Mouse (Mus musculus): Measurements from ENCODE around the gene Nol10.

The Nol10 gene

DNA sequence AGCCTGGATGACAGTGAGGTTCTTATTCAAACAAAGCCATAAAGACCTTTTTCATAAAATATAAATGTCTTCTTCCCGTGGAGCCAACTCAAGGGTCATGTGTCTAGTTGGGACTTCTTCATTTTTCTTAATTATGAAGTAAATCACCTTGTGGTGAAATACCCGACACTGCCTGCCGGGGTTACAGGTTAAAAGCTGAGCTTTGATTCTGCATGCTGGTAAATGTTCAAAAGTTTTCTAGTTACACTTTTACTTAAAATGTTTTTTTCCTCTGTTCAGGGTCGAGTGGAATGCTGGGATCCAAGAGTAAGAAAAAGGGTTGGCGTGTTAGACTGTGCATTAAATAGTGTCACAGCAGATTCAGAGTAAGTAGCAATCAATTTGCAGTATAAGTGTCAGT lies 14.1 kb downstream of the Nol10 start:
- DNase-seq (ENCODE audit: low spot score): no peak

DNA sequence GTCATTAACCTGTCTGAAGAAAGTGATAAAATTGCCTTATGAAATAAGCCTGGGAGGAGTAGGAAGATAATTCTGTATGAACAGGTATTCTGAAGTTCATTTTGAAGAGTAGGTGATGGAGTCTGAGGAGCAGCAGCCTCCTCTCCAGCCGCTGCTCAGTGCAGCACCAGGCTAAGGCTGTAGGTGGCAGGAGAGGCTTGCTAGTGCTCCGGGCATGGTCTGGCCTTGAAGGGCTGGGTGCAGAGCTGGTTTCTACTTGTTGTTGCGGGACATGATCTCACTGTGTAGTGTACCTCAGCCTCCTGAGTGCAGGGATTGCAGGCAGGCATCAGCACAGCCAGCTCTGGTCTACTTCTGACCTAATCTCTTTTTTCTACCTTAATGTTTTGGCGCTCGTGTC lies 18.7 kb downstream of the Nol10 start:
- peak; percentile 52 for DNase-seq (ENCODE audit: low spot score)

DNA sequence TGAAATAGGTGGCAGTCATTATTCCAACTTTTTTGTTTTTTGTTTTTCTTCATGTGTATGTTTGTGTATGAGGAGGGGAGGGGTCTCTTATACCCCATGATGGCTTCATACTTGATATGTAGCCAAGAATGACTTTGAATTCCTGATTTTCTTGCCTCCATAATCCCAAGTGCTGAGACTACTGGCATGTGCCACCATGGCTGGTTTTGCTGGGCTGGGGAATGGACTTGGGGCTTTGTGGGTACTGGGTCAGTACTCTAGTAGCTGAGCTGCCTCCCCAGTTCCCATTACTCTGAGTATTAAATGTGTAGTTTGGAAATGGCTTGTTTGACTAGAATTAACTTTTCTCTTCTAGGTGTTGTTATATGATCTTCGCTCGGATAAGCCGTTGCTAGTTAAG lies 20.9 kb downstream of the Nol10 start:
- no peak for DNase-seq (ENCODE audit: low spot score)

DNA sequence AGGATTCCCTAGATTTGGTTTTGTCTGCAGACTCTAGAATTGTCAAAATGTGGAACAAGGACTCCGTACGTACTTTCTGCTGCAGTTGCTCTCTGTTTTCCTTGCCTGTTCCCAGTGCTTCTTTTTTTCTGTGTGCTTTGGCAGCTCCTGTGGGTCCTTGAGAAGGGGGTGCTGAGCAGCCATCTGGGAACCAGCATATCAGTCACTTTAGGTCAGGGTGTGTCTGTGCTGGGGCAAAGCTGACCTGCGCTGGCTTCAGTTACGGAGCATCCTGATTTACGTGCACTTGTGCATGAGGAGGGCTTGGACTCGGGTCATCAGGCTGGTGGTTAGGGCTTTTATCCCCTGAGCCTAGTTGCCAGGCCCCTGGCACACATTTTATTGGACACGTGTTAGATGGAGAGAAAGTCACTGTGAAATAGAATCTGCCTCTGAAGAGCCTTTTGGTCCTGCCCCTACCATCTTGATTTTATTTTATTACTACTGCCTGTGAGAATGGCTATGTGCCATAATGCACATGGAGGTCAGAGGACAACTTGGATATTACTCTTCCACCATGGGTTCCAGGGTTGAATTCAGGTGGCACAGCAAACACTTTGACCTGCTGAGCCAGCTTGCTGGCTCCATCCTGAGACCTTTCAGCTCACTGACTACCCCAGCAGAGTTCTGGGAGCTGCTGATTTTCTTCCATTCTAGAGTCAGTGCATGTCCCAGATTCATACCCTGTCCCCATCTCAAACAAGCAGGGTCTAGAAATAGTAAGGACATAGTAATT lies 21.5 kb downstream of the Nol10 start:
- DNase-seq (ENCODE audit: low spot score): no peak

DNA sequence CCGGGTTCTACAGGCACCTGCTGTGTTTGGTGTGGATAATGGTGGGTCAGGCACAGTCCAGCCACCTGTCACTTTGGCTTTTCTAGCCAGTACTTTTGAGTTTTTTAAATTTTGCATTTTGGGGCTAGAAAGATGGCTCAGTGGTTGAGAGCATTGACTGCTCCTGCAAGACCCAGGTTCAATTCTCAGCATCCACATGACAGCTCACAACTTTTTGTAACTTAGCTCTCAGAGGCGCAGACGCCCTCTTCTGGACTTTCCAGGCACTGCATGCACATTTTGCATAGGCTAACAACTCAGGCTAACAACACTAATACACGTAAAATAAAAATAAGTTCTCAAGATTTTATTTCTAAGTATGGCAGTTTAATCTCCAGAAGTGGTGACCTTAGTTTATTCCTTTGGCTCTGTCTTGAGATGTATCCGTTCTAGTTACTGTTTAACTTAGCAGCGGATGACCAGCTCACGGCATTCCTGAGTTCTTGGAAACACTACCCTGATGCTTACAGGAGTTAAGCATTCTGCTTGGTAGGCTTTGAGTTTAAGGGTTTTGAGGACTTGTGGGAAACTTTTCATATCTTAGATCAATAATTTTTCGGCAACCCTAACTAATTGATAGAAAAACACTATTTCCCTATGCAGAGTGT lies 23.5 kb downstream of the Nol10 start:
- no peak for DNase-seq (ENCODE audit: low spot score)

DNA sequence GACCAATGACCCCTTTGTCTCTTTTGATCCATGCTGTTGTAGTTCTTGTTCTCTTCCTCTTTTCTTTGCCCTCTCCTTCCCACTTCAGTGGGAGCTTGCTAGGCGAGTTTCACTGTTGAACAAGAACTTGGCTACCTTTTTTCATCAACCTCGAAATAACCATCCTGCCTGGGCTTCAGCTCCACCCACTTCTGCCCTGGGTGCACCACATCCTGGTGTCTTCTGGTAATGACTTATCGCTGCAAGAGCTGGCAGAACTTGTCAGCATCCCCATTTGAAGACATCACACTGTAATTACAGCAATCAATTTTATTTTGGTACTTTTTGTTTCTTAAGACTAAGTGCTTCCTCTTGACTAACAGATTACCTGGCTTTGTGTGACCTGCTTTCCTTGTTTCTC lies 24.4 kb downstream of the Nol10 start:
- DNase-seq (ENCODE audit: low spot score): no peak

DNA sequence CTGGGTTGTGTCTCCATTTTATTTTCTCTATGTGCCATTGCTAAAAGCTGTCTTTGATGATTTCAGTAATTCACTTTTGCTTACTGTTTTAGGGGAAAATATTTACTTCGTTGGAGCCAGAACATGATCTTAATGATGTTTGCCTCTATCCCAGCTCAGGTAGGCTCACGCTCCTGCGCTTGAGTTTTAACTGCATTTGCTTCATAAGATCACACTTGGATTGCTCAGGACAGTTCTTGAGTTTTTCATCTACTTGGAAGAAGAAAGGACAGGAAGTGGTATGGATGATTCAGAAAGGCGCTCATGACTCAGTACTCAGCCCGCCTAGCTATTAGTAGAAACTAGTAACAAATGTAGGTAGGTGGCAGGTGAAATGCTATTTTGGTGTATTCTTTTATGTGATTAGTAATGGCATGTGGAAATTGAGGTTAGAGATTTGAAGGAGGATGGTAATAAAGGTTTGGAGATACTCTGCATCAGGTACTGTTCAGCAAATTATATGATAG lies 25.3 kb downstream of the Nol10 start:
- no peak for DNase-seq (ENCODE audit: low spot score)

DNA sequence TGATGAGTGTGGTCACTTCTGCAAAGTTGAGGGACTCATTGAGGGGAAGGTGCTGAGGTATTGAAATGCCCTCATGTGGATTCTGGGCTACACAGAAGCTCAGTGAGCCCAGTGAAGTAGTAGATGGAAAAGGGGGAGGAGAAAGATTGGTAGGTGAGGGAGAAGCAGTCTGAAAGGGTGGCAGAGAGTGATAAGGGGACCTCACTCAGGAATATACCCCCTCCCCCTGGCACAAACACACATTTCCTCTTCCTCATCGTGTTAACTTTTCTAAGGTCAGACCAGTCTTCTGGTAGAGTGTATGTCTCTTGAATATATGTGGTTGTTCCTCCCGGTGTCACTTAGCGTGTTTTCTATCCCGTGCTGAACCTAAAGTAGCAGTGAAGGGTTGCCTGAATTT lies 27.0 kb downstream of the Nol10 start:
- DNase-seq (ENCODE audit: low spot score): no peak

DNA sequence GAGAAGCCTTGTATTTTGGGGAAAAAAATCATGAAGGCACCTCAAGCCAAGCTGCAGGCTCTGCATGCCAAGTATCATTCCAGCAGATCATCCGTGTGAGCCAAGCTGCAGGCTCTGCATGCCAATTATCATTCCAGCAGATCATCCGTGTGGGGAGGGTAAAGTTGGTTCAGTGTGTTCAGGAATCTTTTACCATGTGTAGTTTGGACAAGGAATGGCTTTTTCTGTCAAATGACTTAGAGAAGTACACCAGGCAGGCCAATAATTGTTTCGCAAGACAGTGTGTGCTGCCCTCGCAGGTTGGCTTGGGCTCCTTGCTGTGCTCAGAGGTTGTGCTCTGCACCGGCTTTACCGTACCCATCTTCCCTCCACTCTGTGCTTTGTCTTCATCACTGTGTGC lies 28.3 kb downstream of the Nol10 start:
- no peak for DNase-seq (ENCODE audit: low spot score)

DNA sequence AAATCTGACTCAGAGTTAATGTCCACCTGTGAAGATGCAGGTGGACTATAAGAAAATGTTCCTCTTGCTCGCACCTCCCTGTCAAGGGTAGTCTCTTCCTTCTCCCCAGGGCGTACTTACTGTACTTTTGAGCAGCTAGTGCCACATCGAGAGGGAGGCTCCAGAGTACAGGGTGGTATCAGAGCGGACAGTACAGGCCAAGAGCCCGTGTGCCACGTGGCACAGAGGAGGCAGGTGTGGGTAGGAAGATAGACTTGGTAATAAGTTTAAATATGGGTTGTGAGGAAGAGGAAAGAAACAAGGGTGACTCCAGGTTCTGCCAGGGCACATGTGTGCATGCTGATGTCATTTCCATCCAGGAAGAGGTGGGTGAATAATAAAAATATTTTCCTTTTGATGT lies 32.7 kb downstream of the Nol10 start:
- DNase-seq (ENCODE audit: low spot score): no peak

DNA sequence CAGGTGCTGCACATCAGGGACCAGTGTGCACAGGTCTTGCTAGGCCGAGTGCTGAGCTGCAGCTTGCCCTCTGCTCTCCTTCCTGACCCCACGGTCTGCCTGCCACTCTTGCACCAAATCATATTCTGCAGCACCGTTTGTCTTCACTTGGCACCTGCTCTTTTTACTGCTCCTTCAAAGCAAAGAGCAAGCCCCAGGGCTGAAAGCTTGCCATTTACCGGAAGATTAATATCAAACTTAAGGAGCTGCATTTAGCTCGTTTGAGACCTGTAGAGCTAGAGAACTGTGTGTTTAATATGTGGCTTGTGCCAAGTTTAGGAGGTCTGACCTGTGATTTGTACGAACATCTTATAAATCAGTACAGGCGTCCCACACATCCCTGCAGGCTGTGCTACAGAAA lies 34.5 kb downstream of the Nol10 start:
- no peak for DNase-seq (ENCODE audit: low spot score)

DNA sequence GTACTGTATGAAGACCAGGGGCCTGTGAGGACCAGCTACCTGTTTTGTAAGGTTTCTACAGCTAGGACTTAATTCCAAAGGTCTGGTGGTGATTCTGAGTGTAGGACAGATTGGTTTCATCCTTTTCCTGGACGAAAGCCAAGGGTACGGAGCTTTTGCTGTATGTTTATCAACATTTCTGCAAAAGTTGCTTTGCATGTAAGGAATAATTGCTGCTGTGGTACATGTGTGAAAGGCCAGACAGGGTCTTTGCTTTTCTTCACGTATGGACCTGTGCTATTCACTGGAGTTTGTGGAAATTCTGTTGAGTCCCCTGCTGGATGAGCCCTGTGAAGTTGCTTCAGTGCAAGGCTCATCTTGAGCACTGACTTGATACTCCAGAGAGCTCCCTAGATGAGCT lies 38.6 kb downstream of the Nol10 start:
- no peak for DNase-seq (ENCODE audit: low spot score)

DNA sequence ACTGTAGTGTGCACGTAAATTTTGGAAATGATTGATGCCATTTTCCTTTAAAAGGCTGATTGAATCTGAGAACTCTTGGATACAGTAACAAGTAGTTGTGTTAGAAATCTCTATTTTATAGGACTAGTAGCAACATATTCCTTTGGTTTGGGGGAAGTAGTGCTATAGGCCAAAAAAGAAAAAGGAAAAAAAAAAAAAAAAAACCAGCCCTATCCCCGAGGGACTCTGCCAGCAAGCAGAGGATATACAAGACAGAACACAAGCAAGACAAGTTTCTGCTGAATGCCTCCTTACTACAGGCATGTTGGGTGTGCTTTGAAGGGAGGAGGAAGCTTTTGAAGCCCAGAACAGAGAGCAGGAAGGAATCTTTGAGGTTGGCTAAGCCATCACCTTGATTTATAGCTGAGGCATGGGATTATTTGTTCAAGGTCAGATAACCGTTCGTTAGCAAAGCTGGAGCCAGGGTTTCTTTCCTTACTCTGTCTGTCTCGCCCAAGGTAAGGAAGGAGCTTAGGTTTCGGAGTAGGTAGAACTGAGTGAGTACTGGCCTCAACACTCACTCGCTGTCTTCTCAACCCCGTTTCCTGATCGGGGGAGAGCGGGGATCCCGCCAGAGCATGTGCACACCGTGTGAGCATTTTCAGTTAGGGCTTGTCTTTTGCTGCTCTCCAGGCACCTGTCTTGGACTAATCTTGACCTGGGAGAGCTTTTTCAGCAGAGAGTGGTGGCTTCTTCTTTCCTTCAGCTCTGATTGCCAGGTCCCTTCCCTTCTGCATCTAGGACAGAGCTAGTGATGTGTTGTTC lies 39.3 kb downstream of the Nol10 start:
- DNase-seq (ENCODE audit: low spot score): no peak

DNA sequence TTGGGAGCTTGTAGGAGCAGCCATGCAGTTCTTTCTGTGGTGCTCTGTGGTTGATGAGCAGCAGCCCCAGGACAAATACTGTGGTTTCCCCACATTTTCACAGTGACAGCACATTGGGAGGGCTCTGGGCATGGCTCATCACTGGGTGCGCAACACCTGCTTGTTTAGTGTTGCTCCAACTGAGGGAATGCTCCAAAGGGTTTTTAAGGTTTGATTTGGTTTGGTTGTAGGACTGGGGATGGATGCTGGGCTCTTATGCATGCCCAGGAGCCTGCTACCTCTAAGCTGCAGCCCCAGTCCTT lies 39.8 kb downstream of the Nol10 start:
- DNase-seq (ENCODE audit: low spot score): no peak

DNA sequence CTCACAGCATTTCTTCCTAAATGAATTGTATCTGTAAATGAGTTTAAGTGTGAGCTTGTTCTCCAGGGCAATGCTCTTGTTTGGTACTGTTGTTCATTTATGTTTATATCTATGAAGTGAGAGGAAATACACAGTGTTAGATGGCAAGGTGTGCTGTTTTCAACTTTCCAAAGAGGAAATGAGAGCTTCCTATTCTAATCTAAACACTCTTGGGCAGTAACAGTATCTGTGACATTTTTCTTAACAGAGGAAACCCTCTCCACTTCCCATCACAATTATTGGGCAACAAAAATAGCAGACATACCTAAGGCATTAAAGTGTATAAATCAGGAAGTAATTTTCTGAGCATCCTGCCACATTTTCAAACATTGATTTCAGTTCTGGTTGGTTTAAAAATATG lies 41.8 kb downstream of the Nol10 start:
- DNase-seq (ENCODE audit: low spot score): no peak

DNA sequence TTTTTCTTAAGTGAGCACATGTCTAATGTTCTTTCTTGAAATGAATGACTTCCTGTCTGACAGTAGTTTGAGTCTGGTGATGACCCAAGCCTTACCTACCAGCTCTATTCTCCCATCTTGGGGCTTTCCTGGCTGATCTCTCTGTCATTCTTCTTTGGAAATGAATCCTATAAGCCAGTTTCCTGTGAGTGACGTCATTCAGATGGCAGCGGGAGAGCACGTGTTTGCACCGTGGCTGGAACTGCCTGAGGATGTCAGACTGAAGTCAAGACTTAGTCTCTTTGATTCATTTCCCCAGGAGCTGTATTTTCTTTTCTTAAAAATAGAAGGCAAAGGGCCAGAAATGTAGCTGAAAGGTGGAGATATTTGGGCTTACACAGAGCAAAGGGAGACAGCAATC lies 42.3 kb downstream of the Nol10 start:
- DNase-seq (ENCODE audit: low spot score): no peak

DNA sequence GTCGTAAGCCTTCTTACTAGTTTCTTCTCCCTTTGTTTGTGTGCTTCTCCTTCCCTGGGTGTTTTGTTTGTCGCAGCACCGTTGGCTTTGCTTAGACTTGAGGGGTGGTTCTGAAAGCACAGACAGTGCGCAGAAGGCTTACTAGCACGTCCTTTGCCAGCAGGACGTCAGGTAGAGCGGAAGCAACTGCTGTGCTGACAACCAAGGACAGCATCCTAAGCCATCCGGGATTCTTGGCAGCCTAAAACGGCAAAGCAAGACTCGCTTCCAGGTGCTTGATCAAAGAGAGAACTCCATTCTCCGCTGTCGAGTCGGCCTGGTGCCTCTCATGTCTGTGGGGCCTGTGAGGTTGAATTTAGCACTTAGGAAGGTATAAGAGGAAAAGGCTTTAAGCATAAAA lies 44.9 kb downstream of the Nol10 start:
- no peak for DNase-seq (ENCODE audit: low spot score)

DNA sequence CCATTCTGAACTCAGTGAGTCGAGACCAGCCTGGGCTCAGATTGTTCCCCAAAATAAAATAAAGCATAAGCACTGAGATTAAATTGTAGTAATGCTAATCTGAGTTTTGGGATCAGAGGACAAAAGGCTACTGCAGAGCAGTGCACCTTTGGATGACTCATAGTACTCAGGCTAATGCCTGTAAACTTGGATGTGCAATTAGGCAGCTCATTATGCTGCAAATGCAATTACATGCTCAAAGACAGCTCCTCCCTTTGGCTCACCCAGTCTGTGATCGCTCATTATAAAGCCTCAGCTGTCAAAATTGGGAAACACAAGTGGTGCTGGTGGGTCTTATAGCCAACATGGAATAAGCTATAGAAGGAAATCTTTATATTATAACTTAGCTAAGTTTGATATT lies 48.9 kb downstream of the Nol10 start:
- no peak for DNase-seq (ENCODE audit: low spot score)

DNA sequence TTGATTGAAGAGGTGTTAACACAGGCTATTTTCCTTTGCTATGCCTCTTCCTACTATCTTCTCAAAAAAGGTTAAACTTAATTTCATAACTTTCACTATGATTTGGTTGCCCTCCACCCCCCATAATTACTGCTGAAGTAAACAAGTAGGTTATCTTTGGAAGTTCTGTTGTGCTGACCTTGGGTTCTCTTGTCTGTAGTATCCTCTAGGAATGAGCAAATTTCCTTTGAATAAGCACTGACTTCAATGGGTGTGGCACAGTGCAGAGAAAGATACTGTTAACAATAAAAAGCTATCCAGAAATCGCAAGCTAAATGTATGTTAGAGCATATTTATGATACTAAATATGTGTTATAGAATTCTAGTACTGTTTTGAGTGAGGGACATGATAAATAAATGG lies 53.2 kb downstream of the Nol10 start:
- no peak for DNase-seq (ENCODE audit: low spot score)

DNA sequence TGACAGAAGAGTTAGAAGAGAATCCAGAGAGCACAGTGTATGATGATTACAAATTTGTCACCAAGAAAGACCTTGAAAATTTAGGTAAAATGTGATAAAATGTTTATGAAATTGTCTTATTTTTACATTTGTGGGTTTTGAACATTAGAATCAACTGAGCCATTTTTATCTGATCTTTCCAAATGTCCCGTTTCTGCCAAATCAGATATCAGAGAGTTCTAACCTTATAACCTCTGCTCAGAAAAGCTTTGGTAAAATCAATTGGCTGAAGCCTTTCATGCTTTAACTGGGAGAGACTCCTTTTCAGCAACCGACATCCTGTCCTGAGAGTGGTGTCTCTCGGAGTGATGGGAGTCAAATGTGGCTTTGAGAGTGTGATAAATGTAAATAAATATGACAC lies 53.9 kb downstream of the Nol10 start:
- DNase-seq (ENCODE audit: low spot score): no peak

DNA sequence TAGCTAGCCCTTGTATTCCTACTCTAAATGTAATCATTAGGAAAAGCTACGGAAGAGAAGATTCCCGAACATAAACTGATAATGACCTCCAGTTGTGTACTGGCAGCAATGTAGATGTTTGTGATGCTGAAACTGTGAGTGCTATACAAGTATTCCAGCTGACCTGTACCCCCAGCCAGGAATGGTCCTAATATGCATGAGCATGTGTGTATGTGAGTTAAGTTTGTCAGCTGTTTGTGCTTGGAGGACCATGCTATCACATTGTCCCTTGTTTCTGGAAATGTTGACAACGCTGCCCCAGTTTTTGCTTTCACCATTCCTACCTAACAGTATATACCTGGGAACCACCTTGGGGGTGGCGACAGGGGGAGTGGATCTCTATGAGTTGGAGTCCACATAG lies 55.7 kb downstream of the Nol10 start:
- no peak for DNase-seq (ENCODE audit: low spot score)

DNA sequence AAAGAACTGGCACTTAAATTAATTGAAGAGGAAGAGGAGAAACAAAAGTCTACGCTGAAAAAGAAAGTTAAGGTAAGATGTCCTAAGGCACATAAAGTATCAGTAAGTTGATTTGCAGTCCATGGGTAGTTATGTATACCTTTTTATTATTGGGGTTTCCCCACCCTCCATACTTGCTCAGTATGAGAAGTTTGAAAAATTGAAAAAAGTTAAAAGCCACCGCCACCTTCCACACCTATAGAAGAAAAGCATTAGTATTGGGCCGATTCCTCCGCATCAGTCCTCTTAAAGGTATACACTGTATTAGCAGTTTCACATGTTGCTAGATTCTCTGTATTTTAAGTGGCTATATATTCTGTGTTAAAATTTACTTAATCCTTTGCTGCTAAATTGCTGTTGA lies 58.6 kb downstream of the Nol10 start:
- DNase-seq (ENCODE audit: low spot score): no peak

DNA sequence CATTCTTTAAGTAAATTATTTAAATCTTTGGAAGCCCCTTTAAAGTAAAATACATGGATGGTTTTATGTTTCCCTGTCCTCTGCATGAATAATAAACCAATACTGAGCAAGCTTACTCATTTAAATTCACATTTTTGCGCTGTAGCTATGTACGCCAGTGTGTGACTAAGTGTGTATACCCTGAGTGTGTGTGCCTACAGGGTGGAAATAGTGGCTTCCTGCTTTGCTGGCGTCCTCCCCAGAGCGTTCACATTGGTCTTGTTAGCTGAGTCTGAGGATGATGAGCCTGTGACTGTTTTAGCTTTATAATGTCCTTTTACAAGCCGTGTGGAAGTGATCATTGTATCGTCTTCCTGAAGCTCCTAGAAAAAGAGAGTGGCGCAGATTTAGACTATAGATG lies 60.1 kb downstream of the Nol10 start:
- DNase-seq (ENCODE audit: low spot score): no peak

Measured in urinary bladder, postnatal 14 days (tissue).